Mouse (Mus musculus) CH12.LX (cell line): Measurements from ENCODE around the gene C1qtnf1.

Source experiments
- CHD1 ChIP-seq: IDR thresholded peaks from 2 replicates; pipeline ENCODE4 v1.6.1; 2012; ENCODE audit warnings: low read depth, low read length, improper control_type of control experiment, inconsistent platforms
- E2F4 ChIP-seq: IDR thresholded peaks from 2 replicates; pipeline ENCODE4 v1.6.1; 2011; ENCODE audit warnings: low read depth, low read length, improper control_type of control experiment; ENCODE audit not compliant: insufficient replicate concordance
- ETS1 ChIP-seq: conservative IDR thresholded peaks from 2 replicates; pipeline ENCODE4 v1.6.1; 2012; ENCODE audit warnings: low read depth, mild to moderate bottlenecking, inconsistent platforms, low read length, improper control_type of control experiment, moderate library complexity
- MXI1 ChIP-seq: IDR thresholded peaks from 2 replicates; pipeline ENCODE4 v1.6.1; 2011; ENCODE audit warnings: mild to moderate bottlenecking, low read depth, low read length, improper control_type of control experiment
- TCF12 ChIP-seq: IDR thresholded peaks from 2 replicates; pipeline ENCODE4 v1.6.1; 2014; ENCODE audit warnings: low read depth, mild to moderate bottlenecking, inconsistent platforms, low read length, improper control_type of control experiment
- UBTF ChIP-seq: IDR thresholded peaks from 2 replicates; pipeline ENCODE4 v1.6.1; 2012; ENCODE audit warnings: low read depth, mild to moderate bottlenecking, inconsistent platforms, low read length, improper control_type of control experiment, moderate library complexity
- USF1 ChIP-seq: IDR thresholded peaks from 2 replicates; pipeline ENCODE4 v1.6.1; 2014; ENCODE audit warnings: low read depth, mild to moderate bottlenecking, inconsistent platforms, low read length, improper control_type of control experiment
- ZC3H11A ChIP-seq: IDR thresholded peaks from 2 replicates; pipeline ENCODE4 v1.6.1; 2012; ENCODE audit warnings: low read depth, mild to moderate bottlenecking, inconsistent platforms, low read length, improper control_type of control experiment

DNA sequence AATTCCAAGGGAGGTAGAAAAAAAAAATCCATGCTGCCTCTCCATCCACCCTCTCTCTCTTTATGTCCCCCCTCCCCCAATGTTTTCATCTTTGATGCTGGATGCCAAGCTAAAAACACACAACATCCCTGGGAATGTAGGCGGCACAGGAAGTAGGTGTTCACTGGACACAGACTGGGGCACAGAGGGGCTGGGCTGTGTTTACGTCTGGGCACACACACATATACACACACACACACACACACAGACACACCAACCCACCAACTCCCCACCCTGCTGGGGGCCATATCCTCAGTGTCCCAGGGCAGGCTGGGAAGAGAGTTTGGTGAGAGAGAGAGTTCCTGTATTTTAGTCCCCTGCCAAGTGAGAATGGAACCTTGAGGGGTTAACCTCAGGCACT lies 65.5 kb downstream of the C1qtnf1 start:
- no peak for TF ChIP-seq ETS1
- no peak for TF ChIP-seq CHD1
- no peak for TF ChIP-seq USF1
- no peak for TF ChIP-seq TCF12
- TF ChIP-seq E2F4: no peak
- TF ChIP-seq ZC3H11A: no peak
- TF ChIP-seq UBTF: no peak
- no peak for TF ChIP-seq MXI1
